Mouse (Mus musculus) layer of hippocampus, adult 8-10 months (tissue): Measurements from ENCODE around the gene Fam131b. TPM values are rescaled to one million over a fixed set of nuclear protein-coding genes. Genes with fewer than 3 reads are reported as not detected.

Experiments used
- DNase-seq, 2 experiments: peaks; one replicate each; pipeline ENCODE4 v3.0.0; 2022; ENCODE audit warnings: low spot score in 2 of 2
- total RNA-seq, 4 experiments: library from RNA; stranded (reverse); gene quantifications; 2 replicates each; pipeline ENCODE4 v1.2.4; 2022

Fam131b gene
- total RNA-seq, 4 experiments from 2014 or later = 72.3 to 80.0 (median 75.9) TPM

DNA sequence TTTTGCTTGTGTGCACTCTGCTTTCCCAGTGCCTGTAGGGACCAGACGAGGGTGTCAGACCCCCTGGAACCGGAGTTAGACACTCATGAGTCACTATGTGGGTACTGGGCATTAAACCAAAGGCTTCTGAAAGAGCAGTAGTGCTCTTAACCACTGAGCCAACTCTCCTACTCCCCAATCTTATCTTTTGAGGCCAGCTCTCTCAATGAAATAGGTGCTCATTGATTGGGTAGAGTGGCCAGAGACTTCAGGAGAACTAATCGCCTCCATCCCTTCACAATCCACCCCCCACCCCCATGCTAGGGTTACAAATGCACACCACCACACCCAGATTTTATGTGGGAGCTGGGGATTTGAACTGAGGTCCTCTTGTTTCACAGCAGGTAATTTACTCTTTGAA lies 4.3 kb upstream of the Fam131b start:
- DNase-seq = no peak

DNA sequence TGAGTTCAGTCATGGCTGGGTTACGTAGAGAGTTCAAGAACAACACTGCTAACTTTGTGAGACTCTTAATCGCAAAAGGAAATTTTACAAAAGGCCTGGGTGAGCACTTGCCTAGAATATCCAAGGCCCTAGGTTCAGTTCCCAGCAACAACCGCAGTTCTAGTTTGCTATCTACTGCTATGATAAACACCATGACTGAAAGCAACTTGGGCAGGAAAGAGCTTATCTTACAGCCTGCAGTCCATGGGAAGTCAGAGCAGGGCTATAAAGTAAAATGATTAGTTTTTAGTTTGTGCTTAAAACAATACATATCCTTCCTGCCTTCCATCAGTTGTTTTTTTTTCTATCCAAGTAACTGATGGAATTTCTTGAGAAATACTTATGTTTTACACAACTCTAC lies 2.1 kb upstream of the Fam131b start:
- DNase-seq = no peak

DNA sequence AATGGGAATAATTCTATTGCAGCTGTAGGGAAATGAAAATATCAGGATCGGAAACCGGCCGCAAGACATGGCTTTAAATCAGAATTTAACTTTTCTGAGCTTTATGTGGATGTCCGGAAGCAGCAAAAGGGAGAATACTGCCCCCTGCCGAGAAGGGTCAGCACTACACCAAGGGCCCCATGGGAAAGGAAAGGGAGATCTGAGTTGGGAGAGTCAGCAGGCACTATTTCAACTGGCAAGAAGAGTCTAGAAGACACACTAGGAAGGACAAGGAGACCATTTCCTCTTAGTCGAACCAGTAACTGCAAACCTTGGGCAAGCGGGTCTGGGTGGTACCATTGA lies 796 bp upstream of the Fam131b start:
- DNase-seq = peak; percentile 75 to 88

DNA sequence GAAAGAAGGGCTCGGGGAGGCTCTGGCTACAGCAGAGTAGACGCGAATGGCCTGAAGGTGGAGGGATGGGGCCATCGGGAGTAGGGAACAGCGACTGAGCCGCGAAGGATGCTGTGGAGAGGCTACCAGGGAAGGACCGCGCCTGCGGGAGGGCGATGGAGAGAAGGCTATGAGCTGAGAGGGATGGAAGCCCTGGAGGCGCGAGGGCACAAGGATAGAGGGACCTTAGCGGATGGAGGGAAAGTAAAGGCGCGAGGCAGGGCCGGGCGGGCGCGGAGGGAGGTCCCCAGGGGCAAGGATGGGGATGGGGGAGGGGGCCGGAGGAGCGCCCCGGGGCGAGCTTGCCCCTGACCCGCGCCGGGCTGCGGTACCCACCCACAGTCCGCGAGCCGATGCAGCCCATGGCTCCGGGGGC lies 369 bp downstream of the Fam131b start:
- DNase-seq = peak in 1 of 2 experiments; percentile 22

DNA sequence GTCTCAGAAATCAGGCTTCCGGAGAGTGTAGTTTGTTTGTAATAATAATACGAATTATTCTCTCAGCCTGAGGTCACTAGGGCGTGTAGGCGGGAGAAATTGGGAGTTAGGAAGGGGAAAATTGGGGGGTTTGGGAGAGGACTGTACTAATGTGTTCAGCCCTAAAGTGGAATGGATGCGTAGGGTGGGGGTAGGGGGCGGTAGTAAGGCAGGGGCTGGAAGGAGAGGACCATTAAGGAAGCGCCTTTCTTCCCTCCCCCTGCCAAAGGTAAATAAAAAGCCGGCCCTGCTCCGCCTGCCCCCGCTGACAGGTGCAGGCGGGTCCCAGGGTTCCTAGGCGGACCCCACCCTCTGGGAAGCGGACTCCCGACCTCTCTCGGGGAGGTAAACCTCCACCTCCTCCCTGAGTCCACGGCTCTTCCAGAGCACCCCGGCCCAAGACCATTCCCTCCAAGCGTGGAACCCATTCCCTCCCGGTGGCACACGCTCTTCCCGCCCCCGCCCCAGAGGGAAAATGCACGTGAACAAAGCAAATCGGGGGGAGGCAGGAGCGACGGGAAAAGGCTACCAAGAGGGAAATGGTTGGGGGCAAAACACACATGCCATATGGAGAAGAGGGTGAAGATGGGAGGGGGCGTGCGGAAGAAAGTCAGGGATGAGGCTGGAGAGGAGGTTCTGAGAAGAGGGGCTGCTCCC lies 924 bp downstream of the Fam131b start:
- no peak for DNase-seq

DNA sequence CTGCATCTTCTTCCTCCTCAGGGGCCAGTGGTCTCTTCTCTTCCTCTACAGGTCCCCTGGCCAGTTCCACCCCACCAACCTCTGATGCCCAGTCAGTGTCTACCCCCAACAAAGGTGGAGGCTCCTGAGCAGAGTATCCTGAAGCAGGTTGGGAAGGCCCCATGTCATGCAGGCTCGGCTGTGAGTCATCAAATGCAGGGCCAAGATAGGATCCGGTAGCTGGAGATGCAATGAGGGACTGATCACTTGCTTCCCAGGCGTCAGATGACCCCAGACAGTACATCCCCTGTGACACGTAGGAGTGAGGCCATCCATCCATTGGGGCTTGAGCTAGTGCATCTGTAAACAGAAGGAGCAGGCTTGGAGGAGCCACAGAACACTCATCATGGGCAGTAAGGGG lies 6.2 kb downstream of the Fam131b start:
- DNase-seq = no peak

DNA sequence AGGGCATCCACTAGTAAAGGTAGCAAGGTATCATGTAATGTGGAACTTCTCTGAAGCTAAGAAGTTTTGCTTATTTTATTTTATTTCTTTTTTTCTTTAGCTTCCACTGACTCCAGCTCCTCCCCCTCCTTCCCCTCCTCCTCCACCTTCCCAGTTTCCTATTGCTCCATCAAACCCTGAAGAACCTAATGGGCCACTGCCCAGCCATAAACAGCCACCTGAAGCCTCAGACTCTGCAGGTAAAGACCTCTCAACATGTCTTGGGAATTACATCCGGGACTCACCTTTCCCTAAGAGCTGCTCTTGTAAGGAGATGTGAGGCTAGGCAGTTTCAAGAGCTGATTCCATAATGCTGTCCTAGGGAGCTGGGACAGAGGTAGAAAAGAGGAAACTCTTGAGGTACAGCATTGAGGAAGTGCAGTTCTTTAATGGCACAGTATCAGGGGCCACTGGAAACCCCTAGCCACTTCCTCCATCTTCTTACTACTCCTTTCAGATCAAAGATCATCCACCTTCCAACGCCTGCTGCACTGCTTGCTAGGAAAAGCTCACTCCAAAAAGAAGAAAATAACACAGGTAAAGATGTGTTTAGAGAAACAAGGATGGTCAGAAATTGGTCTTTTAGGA lies 13.9 kb downstream of the Fam131b start:
- no peak for DNase-seq

DNA sequence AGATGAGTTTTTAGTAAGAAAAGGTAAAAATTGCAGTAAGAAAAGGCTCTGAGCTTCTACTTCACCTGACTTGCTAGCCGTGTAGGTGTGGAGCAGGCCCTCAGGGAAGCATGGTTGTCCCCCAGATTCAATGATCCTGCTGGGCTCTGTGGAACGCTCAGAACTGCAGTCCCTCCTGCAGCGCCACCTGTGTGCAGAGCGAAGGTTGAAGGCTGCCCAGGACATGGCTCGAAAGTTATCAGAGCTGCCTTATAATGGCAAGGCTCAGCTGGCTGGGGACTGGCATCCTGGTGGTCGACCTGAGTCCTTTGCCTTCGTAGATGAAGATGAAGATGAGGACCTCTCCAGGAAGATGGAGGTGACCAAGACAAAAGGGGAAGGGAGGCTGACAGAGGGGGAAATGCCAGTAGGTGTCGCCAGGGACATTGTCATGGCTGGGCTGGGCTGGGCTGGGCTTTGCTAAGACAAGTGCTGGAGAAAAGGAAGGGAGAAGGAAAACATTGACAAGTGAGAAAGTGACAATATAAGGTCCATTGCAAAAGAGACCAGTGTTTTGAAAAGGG lies 14.5 kb downstream of the Fam131b start:
- no peak for DNase-seq

DNA sequence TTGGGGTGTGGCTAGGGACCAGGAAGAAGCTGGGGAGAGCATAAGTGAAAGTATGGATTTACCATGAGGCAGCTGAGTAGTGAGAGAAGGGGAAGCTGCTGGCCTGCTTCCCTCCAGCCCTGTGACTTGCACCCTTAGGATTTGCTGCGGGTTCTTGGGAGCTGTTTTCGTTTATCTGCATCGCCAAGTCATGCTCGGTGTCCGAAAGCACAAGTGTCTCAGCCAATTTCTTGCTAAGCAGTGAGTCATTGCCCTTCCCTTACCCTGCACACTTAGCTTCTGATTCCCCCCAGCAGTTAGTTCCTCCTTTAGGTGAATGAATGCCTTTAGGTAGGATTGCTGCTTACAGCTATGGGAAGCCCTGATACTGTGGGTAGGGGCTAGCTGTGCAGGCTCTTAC lies 25.1 kb downstream of the Fam131b start:
- no peak for DNase-seq

DNA sequence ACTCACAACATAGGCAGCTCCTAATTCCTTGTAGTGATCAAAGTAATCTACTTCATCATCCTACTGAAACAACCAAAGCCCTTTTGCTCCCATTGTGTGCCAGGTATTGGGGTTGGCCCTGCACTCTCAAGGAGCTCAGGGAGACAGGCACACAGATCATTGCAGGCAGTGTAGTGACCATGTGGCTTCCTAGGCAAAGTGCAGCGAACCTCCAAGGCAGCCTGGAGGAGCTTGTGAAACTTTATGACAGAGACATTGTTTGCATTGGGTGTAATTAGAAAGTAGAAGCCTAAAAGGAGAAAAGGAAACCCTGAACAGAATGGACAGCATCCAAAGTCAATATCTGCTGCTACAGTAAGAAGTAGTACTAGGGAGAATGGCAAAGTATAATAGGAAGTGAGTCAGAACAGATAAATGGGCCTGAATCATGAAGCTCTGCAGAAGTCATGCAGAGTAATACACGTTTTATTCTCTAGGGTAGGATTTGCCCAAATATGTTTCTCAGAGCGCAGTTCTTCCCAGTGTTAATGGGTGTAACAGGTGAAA lies 28.8 kb downstream of the Fam131b start:
- DNase-seq = no peak

DNA sequence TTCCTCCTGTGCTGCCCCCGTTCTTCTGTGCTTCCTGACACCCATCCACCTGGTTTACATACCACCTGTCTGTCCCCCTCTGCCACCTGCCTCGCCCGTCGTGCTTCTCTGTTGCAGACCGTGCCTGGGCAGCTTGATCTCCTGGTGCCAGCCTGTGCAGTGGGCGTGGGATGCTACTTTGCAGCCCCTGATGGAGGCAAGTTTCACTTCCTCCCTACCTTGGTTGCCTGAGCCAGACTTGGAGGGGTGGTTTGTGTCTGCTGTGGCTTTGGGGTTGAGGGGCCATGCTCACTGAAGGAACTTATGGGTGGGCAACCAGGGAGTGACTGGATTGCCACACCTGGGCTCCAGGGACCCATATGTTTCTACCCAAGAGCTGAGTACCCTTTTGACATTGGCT lies 31.1 kb downstream of the Fam131b start:
- no peak for DNase-seq

DNA sequence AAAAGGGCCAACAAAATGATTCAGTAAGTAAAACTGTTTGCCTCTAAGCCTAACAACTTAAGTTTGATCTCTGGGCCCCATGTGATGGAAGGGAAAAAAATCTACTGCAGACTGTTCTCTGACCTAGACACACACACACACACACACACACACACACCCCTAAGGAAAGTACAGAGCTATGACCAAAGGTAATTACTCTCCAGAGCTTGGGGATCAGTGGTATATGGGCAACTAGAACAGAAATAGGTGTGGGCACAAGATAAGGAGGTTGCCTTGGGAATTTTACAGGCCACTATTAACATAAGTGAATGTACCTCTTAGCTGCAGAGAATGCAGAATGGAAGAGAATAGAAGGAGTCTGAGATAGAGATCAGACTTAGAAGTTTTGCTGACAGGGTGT lies 36.9 kb downstream of the Fam131b start:
- no peak for DNase-seq

DNA sequence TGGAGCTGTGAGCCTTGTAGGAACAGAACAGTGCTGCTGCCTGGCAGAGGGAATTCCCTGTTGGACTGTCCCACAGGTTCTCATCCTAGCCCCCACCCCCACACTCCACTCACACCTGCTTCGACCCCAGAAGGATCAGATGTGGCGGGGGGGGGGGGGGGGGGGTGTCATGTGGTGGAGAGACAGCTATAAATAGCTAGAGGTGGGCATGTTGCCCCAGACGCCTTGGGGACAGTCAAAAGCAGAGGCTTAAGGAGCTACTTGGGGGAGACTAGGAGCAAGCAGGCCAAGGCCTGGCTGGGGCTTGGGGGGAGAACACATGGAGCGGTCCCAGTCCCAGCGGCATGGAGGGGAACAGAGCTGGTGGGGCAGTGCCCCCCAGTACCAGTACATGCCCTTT lies 38.0 kb downstream of the Fam131b start, which contains the start of gene Clcn1:
Clcn1 (plus strand) TSS at position 238 of the 400 bp plus-strand sequence.
- no peak for DNase-seq

DNA sequence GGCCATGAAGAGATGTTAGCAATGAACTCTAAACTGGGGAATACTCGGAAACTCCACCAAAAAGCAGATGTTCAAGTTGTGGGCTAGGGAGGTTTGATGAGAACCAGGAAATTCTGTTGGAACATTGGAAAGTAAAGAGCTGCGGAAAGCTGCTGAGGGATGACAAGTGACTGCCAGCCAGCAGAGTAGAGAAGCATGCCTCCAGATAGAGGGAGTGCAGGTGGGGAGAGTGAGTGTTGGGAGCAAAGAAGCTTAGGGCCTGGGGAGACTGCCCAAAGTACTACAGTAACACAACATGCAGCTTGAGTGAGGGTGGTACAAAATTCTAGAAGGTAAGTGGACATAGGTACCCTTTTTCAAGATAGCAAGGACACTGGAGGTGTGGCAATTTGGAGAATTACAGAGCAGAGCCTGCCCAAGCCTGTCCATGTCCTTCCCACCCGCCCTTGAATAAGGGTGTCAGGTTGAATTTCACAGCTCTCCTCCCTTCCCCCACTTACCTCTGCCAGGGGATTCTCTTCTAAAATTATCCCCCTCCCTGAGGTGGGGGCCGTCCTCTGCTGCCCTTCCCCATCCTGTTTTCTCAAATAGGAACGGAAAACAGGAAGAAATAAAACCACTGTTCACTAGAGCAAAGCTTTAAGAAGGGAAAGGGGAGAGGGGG lies 41.4 kb downstream of the Fam131b start:
- DNase-seq = no peak

DNA sequence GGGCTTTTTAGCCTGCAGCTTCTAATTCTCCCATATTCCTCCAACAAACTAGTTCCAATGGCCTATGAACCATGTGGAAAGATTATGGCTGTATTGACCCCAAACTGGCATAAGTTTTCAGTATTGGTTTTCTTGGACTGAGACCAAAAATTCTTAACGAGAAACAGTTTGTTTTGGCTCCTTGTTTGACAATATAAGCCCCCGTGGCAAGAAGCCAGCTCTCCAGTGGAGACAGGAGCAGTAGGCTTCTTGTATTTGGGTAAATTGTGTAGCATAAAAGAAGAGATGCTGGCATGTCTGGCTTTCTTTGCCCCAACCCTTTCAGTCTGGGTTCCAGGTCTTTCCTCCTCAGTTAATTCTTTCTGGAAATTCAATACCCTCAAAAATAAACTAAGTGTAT lies 48.3 kb downstream of the Fam131b start:
- no peak for DNase-seq

DNA sequence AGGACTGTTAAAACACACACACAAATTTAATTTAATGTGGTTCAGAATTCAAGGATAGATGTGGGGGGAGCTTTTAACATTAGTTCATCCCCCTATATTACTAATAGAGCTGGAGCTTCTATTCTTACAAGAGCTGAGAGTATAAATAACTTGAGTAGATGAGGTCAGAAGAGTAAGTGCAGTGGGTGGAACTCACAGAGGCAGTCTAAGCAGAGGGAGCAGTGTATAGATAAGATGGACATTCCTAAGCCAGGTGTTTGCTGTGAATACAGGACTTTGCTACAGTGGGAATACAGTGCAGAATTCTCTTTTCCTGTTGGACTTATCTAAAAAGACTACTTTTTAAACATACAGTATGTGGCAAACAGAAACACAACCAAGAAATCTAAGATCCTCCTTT lies 53.6 kb downstream of the Fam131b start:
- no peak for DNase-seq

DNA sequence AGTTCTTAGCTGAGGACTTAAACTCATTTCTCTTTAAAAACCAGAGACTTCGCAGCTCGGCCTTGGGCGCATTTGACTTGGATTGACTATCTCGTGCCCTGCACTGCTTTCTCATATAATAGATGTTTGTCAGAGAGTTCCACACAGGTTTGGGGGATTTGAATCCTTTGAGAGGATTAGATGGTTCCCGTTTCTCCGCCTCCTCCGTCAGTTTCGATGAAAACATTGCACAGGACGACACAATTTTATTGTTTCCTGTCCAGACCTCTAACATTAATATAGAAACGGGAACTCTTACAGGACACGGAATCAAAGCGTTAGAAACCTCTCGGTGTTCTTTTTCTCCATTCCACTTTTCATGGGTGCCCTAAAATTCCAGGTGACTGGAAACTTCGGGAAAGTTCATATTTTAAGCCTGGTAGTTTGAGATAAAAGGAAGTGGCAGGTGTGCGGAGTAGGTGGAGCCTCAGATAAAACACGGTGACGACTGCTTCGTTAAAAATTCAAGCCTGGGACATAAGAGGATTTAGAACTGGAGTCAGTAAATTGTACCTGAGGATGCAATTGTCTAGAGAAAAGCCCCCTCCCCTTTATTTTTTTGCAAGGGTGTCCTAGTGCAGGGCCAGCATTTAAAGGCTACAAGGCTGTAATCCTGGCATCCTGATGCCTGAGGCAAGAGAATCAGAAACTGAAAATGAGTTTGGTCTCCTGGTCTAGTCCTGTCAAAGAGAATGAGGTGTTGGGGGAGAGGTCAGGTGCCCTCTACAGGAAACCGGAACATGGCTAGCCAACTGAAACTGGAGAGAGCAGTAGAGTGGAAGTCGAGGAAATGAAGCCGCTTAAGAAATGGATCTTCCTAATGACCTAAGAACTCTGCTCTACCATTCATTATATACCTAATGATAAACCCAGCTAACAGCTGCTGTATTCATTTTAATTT lies 58.8 kb downstream of the Fam131b start:
- no peak for DNase-seq
